30 mouse cellular contexts compared by ENCODE assay signal in the genomic region with DNA sequence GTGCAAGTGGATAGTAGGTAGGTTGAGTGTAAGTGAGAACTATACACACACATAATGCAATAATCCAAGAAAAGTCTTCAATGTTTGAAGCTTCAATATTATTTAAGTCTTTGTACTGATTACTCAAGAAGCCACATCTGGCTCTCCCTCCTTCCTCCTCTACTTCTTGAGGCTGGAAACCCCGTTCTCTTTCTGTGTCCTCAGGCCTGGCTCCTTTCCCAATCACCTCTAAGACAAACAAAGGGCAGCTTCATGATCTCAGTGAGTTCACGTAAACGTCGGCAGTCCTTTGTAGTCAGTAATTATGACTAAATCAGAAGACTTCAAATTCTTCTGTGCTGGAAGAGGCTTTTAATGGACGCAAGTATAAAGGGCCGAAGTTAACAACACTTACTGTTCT. TPM values are rescaled to one million over a fixed set of nuclear protein-coding genes. Genes with fewer than 3 reads are reported as not detected.
"Had no signal": no experiment of that assay in that cellular context is flagged by ENCODE, and none has a peak within 500 bp of the region (broad histone marks: within the 10 kb centered on the region; RNA-seq: fewer than 3 reads in every experiment).

No protein-coding gene starts in this region.

- H3K4me3 ChIP-seq: left cerebral cortex, adult 2 months; limb, embryonic 10.5 days; limb, embryonic 12.5 days; limb, embryonic 13.5 days; limb, embryonic 15.5 days; liver, embryonic 12.5 days; liver, embryonic 13.5 days; liver, embryonic 15.5 days; lung, embryonic 15.5 days; megakaryocyte, embryonic 14.5 days; midbrain, embryonic 10.5 days; midbrain, embryonic 12.5 days; midbrain, embryonic 13.5 days; midbrain, embryonic 15.5 days; myocyte; neural tube, embryonic 12.5 days had no signal

- H3K27ac ChIP-seq: left cerebral cortex, adult 2 months; limb, embryonic 10.5 days; limb, embryonic 12.5 days; limb, embryonic 13.5 days; limb, embryonic 15.5 days; liver, embryonic 12.5 days; liver, embryonic 13.5 days; liver, embryonic 14.5 days; liver, embryonic 15.5 days; lung, embryonic 15.5 days; macrophage; midbrain, embryonic 10.5 days; midbrain, embryonic 12.5 days; midbrain, embryonic 13.5 days; midbrain, embryonic 15.5 days; neural tube, embryonic 12.5 days had no signal

- H3K36me3 ChIP-seq: limb, embryonic 10.5 days; limb, embryonic 12.5 days; limb, embryonic 13.5 days; limb, embryonic 15.5 days; liver, embryonic 12.5 days; liver, embryonic 13.5 days; liver, embryonic 15.5 days; lung, embryonic 15.5 days; midbrain, embryonic 10.5 days; midbrain, embryonic 12.5 days; midbrain, embryonic 13.5 days; midbrain, embryonic 15.5 days; neural tube, embryonic 12.5 days had no signal

- DNase-seq: layer of hippocampus, postnatal 36 days; left cerebral cortex, postnatal 4 days; liver; liver, embryonic 13.5 days; liver, postnatal 0 days; lung, adult 18-20 months; lung, adult 2 months; lung, postnatal 36 days; midbrain, embryonic 14.5 days had no signal

- H3K9me3 ChIP-seq: limb, embryonic 10.5 days; limb, embryonic 13.5 days; limb, embryonic 15.5 days; liver, embryonic 12.5 days; liver, embryonic 13.5 days; liver, embryonic 15.5 days; lung, embryonic 15.5 days; megakaryocyte, embryonic 14.5 days; midbrain, embryonic 10.5 days; midbrain, embryonic 12.5 days; midbrain, embryonic 13.5 days; midbrain, embryonic 15.5 days; neural tube, embryonic 12.5 days had no signal

- H3K27me3 ChIP-seq: midbrain, embryonic 12.5 days; midbrain, embryonic 13.5 days; neural tube, embryonic 12.5 days had no signal

- H3K4me2 ChIP-seq: limb, embryonic 12.5 days; limb, embryonic 13.5 days; limb, embryonic 15.5 days; liver, embryonic 11.5 days; liver, embryonic 12.5 days; liver, embryonic 13.5 days; liver, embryonic 15.5 days; lung, embryonic 15.5 days; midbrain, embryonic 11.5 days; midbrain, embryonic 12.5 days; midbrain, embryonic 13.5 days; midbrain, embryonic 15.5 days; neural tube, embryonic 12.5 days had no signal

- H3K9ac ChIP-seq: limb, embryonic 12.5 days; limb, embryonic 13.5 days; limb, embryonic 15.5 days; liver, embryonic 12.5 days; liver, embryonic 13.5 days; liver, embryonic 14.5 days; liver, embryonic 15.5 days; liver, postnatal 0 days; lung, embryonic 15.5 days; midbrain, embryonic 12.5 days; midbrain, embryonic 13.5 days; midbrain, embryonic 15.5 days; neural tube, embryonic 12.5 days had no signal

- H3K4me1 ChIP-seq: limb, embryonic 10.5 days; limb, embryonic 12.5 days; limb, embryonic 13.5 days; liver, embryonic 12.5 days; liver, embryonic 13.5 days; liver, embryonic 15.5 days; megakaryocyte, embryonic 14.5 days; midbrain, embryonic 10.5 days; midbrain, embryonic 12.5 days; midbrain, embryonic 13.5 days; midbrain, embryonic 15.5 days; neural tube, embryonic 12.5 days had no signal

- ATAC-seq: liver, embryonic 12.5 days; liver, postnatal 0 days; midbrain, embryonic 13.5 days; midbrain, embryonic 15.5 days; midbrain, embryonic 16.5 days had no signal

RNA-seq across cellular contexts. Expression of gene Adamts8, which starts 7.5 kb away (rescaled TPM):
- polyA plus RNA-seq: liver, adult 2 months; macrophage; myocyte had no signal

RNA-seq across cellular contexts. Expression of gene Adamts15, which starts 12.6 kb away (rescaled TPM):
- polyA plus RNA-seq: myocyte had no signal
